Mouse (Mus musculus) bone marrow, adult 2 months (tissue): ENCODE data around the gene Ccdc39. TPM values are rescaled to one million over a fixed set of nuclear protein-coding genes. Genes with fewer than 3 reads are reported as not detected.

Experiments used
- H3K27ac ChIP-seq: fragments of 200-500 bp; 2 replicates; pipeline ENCODE4 v1.5.1; 2012; ENCODE audit warnings: low read depth, mild to moderate bottlenecking, control low read depth, inconsistent platforms, low read length; ENCODE audit not compliant: control insufficient read depth, poor library complexity, insufficient read depth
- H3K4me1 ChIP-seq: fragments of 200-500 bp; 2 replicates; pipeline ENCODE4 v1.6.1; 2011; ENCODE audit warnings: low read length; ENCODE audit not compliant: control insufficient read depth, insufficient read depth
- H3K4me3 ChIP-seq: fragments of 200-500 bp; replicated peaks from 2 replicates; pipeline ENCODE3; 2011; ENCODE audit warnings: mild to moderate bottlenecking, low read depth, low read length, control low read depth; ENCODE audit not compliant: control insufficient read depth
- CTCF ChIP-seq: fragments of 200-500 bp; IDR thresholded peaks from 2 replicates; pipeline ENCODE4 v1.5.1; 2011; ENCODE audit warnings: low read length, control low read depth; ENCODE audit not compliant: control insufficient read depth, insufficient read depth
- POLR2A ChIP-seq: fragments of 200-500 bp; IDR thresholded peaks from 2 replicates; pipeline ENCODE4 v1.6.1; 2011; ENCODE audit warnings: low read depth, mild to moderate bottlenecking, control low read depth, low read length, borderline replicate concordance; ENCODE audit not compliant: control insufficient read depth
- WGBS: fragments of 180-500 bp; shearing (Covaris S2); methylation state at CpG from one replicate; pipeline ENCODE4 v1.1.7; 2018; 5-methylcytosine and 5-hydroxymethylcytosine counted together
- polyA plus RNA-seq: library from polyadenylated mRNA; stranded (reverse); fragments of >200 nt; gene quantifications from 2 replicates; pipeline ENCODE4 v1.2.4, GENCODE M21; 2011; ENCODE audit warnings: low replicate concordance; ENCODE audit not compliant: missing spikeins, insufficient read depth, insufficient read length

Gene Ccdc39
- polyA plus RNA-seq, 1 experiment = not detected

GRCm38 (mm10) chr3:33873366-33873765 is 29.3 kb upstream of the Ccdc39 start:
- Histone ChIP-seq H3K27ac (no peak overlapping the region), H3K4me1 (no peaks in the 10 kb centered on the region), H3K4me3 (no peak overlapping the region)
- TF ChIP-seq CTCF (no peak), POLR2A (no peak)
- WGBS = 82% methylated on average over 8 of the region's 8 CpGs

- Histone ChIP-seq H3K27ac (no peak overlapping the region), H3K4me1 (no peaks in the 10 kb centered on the region), H3K4me3 (no peak overlapping the region)
- TF ChIP-seq CTCF (no peak), POLR2A (no peak)
Measured at GRCm38 (mm10) chr3:33864000-33864540, 20.0 kb upstream of the Ccdc39 start.

GRCm38 (mm10) chr3:33858939-33859338 is 14.8 kb upstream of the Ccdc39 start:
- no peak overlapping the region for H3K27ac ChIP-seq
- WGBS = 15% methylated on average over 3 of the region's 3 CpGs
- no peaks in the 10 kb centered on the region for H3K4me1 ChIP-seq
- TF ChIP-seq POLR2A = no peak
- TF ChIP-seq CTCF = no peak
- H3K4me3 ChIP-seq = no peak overlapping the region

GRCm38 (mm10) chr3:33853062-33853461 is 9.0 kb upstream of the Ccdc39 start:
- no peak overlapping the region for H3K27ac ChIP-seq
- WGBS = 57% methylated on average over 1 of the region's 1 CpGs
- H3K4me3 ChIP-seq = no peak overlapping the region
- TF ChIP-seq CTCF (no peak), POLR2A (no peak)
- no peaks in the 10 kb centered on the region; the same call in 1 of the 2 replicates for H3K4me1 ChIP-seq

- H3K4me3 ChIP-seq = no peak overlapping the region
- TF ChIP-seq POLR2A (no peak), CTCF (no peak)
- 85% methylated on average over 4 of the region's 4 CpGs for WGBS
- H3K4me1 ChIP-seq = no peaks in the 10 kb centered on the region; the same call in 1 of the 2 replicates
- H3K27ac ChIP-seq = no peak overlapping the region
Measured at GRCm38 (mm10) chr3:33850856-33851255, 6.7 kb upstream of the Ccdc39 start.

GRCm38 (mm10) chr3:33846639-33847038 is 2.5 kb upstream of the Ccdc39 start:
- Histone ChIP-seq H3K27ac (no peak overlapping the region), H3K4me1 (no peaks in the 10 kb centered on the region; the same call in 1 of the 2 replicates), H3K4me3 (no peak overlapping the region)
- 77% methylated on average over 6 of the region's 6 CpGs for WGBS
- no peak for TF ChIP-seq CTCF
- no peak for TF ChIP-seq POLR2A

- WGBS = 53% methylated on average over 10 of the region's 10 CpGs
- H3K4me3 ChIP-seq = no peak overlapping the region
- H3K27ac ChIP-seq = no peak overlapping the region
- TF ChIP-seq POLR2A (no peak), CTCF (no peak)
- no peaks in the 10 kb centered on the region; the same call in 1 of the 2 replicates for H3K4me1 ChIP-seq
Measured at GRCm38 (mm10) chr3:33838877-33839276, 5.2 kb downstream of the Ccdc39 start.

- no peaks in the 10 kb centered on the region for H3K4me1 ChIP-seq
- TF ChIP-seq POLR2A (no peak), CTCF (no peak)
- H3K27ac ChIP-seq = no peak overlapping the region
- WGBS = 88% methylated on average over 13 of the region's 13 CpGs
- no peak overlapping the region for H3K4me3 ChIP-seq
Measured at GRCm38 (mm10) chr3:33836576-33836975, 7.5 kb downstream of the Ccdc39 start.

GRCm38 (mm10) chr3:33832351-33832750 is 11.8 kb downstream of the Ccdc39 start:
- WGBS = 80% methylated on average over 10 of the region's 10 CpGs
- Histone ChIP-seq H3K4me3 (no peak overlapping the region), H3K4me1 (no peaks in the 10 kb centered on the region), H3K27ac (no peak overlapping the region)
- no peak for TF ChIP-seq CTCF
- no peak for TF ChIP-seq POLR2A

- WGBS = 50% methylated on average over 9 of the region's 9 CpGs
- no peak overlapping the region for H3K4me3 ChIP-seq
- H3K27ac ChIP-seq = no peak overlapping the region
- no peak for TF ChIP-seq POLR2A
- TF ChIP-seq CTCF = peak; percentile 69
- no peaks in the 10 kb centered on the region for H3K4me1 ChIP-seq
Measured at GRCm38 (mm10) chr3:33824135-33824946, 19.8 kb downstream of the Ccdc39 start.
